Mouse (Mus musculus): Measurements from ENCODE around the gene Ric3.

GRCm38 (mm10) chr7:109094294-109094693, 11.2 kb upstream of the Ric3 start:
- TF ChIP-seq POLR2A (IDR thresholded peaks at IDR 0.05; ENCODE audit: borderline replicate concordance, low read depth, low read length) (no peak), CTCF (IDR thresholded peaks at IDR 0.05; ENCODE audit: low read depth, low read length) (no peak)

All from bone marrow macrophage, adult 2 months (primary cell).